Mouse (Mus musculus) right cerebral cortex, postnatal 4 days (tissue): ENCODE results near the gene Aarsd1.

Source experiments
- DNase-seq: peaks from one replicate; pipeline ENCODE4 v3.0.0-alpha.2; 2022

Gene Aarsd1

DNA sequence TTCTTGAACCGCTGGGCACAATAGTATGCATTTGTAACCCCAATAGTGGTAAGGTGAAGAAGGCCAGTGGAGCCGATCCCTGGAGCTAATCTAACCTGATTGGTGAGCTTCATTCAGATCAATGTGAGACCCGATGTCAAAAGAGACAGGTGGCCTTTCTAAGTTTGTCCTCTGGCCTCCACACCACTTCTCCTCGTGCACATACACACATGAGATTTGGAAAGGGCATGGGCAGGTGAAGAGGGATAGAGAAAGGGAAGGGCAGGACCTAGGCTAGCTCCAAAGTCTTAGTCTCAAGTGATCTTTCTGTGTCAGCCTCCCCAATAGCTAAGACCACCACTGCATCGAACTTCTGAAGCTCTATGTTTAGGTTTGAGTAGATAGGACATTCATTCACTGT is 47.3 kb downstream of the Aarsd1 start:
- no peak for DNase-seq

DNA sequence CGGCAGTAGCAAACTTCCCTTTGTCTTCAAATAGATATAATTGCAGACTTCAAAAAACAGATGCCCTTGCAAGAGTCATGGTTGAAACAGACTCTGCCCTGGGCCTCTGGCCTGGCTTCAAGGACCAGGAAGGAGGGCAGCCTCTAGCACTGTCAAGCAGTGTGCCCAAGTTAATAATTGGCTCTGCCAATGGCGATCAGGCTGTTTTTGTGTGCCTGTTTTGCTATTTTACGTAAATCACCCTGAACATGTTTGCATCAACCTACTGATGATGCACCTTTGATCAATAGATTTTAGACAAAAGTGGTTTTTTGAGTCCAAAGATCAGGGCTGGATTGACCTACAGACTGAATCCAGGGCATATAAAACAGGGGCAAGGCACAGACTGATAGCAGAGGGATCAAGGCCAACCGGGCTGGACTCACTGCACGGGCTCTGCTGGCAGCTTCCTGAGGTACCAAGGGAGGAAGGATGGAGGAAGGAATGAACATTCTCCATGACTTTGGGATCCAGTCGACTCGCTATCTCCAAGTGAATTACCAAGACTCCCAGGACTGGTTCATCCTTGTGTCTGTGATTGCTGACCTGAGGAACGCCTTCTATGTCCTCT is 50.0 kb downstream of the Aarsd1 start, which contains the start of gene G6pc:
G6pc (plus strand) TSS at position 236 of the 610 bp plus-strand sequence.
- no peak for DNase-seq

GRCm38 (mm10) chr11:101364531-101364931 is 52.9 kb downstream of the Aarsd1 start:
- no peak for DNase-seq

GRCm38 (mm10) chr11:101360651-101361113 is 56.7 kb downstream of the Aarsd1 start:
- no peak for DNase-seq

- no peak for DNase-seq
These were observed 57.6 kb downstream of the Aarsd1 start for GRCm38 (mm10) chr11:101359776-101360175.

GRCm38 (mm10) chr11:101357505-101358182 is 59.8 kb downstream of the Aarsd1 start:
- no peak for DNase-seq
